ENCODE assay signal across 24 mouse cellular contexts in the genomic region with DNA sequence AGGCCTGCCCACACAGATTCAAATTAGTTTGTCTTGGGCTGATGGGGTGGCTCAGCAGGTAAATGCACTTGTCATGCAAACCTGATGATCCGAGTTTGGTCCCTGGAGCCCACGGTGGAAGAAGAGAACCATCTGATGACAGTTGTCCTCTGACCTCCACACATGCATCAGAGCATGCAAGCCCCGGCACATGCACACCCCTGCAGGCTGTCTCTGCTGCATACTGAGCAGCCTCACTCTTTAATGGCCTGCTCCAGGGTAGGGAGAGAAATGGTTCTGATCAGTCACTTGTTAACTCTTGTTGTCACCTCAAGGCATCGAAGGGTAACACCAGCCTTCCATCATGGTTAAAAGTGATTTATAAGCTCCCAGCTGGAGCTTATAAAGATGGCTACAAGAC.
"Had no signal": no experiment of that assay in that cellular context is flagged by ENCODE, and none has a peak within 500 bp of the region (broad histone marks: within the 10 kb centered on the region; RNA-seq: fewer than 3 reads in every experiment).

No protein-coding gene starts in this region.

- H3K27ac ChIP-seq: heart, adult 2 months; heart, embryonic 13.5 days; heart, embryonic 15.5 days; hindbrain, embryonic 15.5 days; kidney, embryonic 15.5 days; kidney, postnatal 0 days; limb, embryonic 13.5 days; limb, embryonic 15.5 days; liver, embryonic 12.5 days had no signal

- DNase-seq: forebrain, postnatal 0 days; gastrocnemius, postnatal 14 days; gastrocnemius, postnatal 36 days; heart, adult 2 months; heart, postnatal 14 days; heart, postnatal 36 days; kidney, adult 11 months; kidney, adult 2 months; kidney, adult 9 months; kidney, postnatal 14 days; kidney, postnatal 36 days; layer of hippocampus, adult 9-11 months; layer of hippocampus, postnatal 36 days; left cerebral cortex, postnatal 4 days had no signal

- H3K9me3 ChIP-seq: heart, embryonic 13.5 days; heart, embryonic 15.5 days; hindbrain, embryonic 15.5 days; kidney, embryonic 15.5 days; limb, embryonic 13.5 days; limb, embryonic 15.5 days; liver, embryonic 12.5 days had no signal

- H3K9ac ChIP-seq: forebrain, postnatal 0 days; heart, embryonic 13.5 days; heart, embryonic 15.5 days; hindbrain, embryonic 15.5 days; kidney, embryonic 15.5 days; limb, embryonic 13.5 days; limb, embryonic 15.5 days; liver, embryonic 12.5 days had no signal

- H3K27me3 ChIP-seq: heart, embryonic 13.5 days; heart, embryonic 15.5 days; hindbrain, embryonic 15.5 days; kidney, embryonic 15.5 days; limb, embryonic 13.5 days; limb, embryonic 15.5 days; liver, embryonic 12.5 days had no signal

- ATAC-seq: forebrain, postnatal 0 days; intestine, embryonic 16.5 days; liver, embryonic 12.5 days had no signal

- H3K36me3 ChIP-seq: heart, embryonic 13.5 days; heart, embryonic 15.5 days; kidney, embryonic 15.5 days; limb, embryonic 13.5 days; limb, embryonic 15.5 days; liver, embryonic 12.5 days had no signal

- H3K4me1 ChIP-seq: heart, embryonic 13.5 days; heart, embryonic 15.5 days; kidney, embryonic 15.5 days; limb, embryonic 13.5 days; liver, embryonic 12.5 days had no signal

- H3K4me3 ChIP-seq: heart, adult 2 months; heart, embryonic 13.5 days; heart, embryonic 15.5 days; hindbrain, embryonic 15.5 days; kidney, embryonic 15.5 days; limb, embryonic 13.5 days; limb, embryonic 15.5 days; liver, embryonic 12.5 days had no signal

- H3K4me2 ChIP-seq: heart, embryonic 11.5 days; heart, embryonic 13.5 days; heart, embryonic 15.5 days; hindbrain, embryonic 15.5 days; kidney, embryonic 15.5 days; limb, embryonic 13.5 days; limb, embryonic 15.5 days; liver, embryonic 12.5 days had no signal
